Mouse (Mus musculus): ENCODE measurements around the gene Bbof1. TPM values are rescaled to one million over a fixed set of nuclear protein-coding genes. Genes with fewer than 3 reads are reported as not detected.

Bbof1 gene
- polyA plus RNA-seq, 1 experiment from 2014 or later = 3.0 TPM

- under 1% methylated on average over 49 of the region's 49 CpGs for WGBS
- Histone ChIP-seq H3K4me1 (peaks cover 12% of the 10 kb centered on the region), H3K27ac (no peak within 1 kb of the TSS; the same call in 1 of the 2 replicates), H3K36me3 (no peaks in the 10 kb centered on the region), H3K9me3 (no peaks in the 10 kb centered on the region), H3K27me3 (replicated peaks) (no peaks in the 10 kb centered on the region), H3K4me2 (replicated peaks) (peak within 1 kb of the TSS; percentile 96), H3K4me3 (peak within 1 kb of the TSS; percentile 66), H3K9ac (peak within 1 kb of the TSS; percentile 71)
- peak; percentile 99 for ATAC-seq (ENCODE audit: low FRiP score, low read depth)
Observed at GRCm38 (mm10) chr12:84450718-84451646, 42.1 kb downstream of the Bbof1 start, which contains the start of the genes Aldh6a1 and Lin52. TSS of gene Aldh6a1 (minus strand) at chr12:84451004. TSS of gene Lin52 (plus strand) at chr12:84451422.

- H3K9me3 ChIP-seq = no peaks in the 10 kb centered on the region
- no peaks in the 10 kb centered on the region for H3K36me3 ChIP-seq
- H3K4me1 ChIP-seq = peaks cover 12% of the 10 kb centered on the region
- no peak overlapping the region for H3K27ac ChIP-seq
- H3K4me3 ChIP-seq = peak overlapping the region; percentile 66
- peak overlapping the region; percentile 96 for H3K4me2 ChIP-seq (replicated peaks)
- H3K9ac ChIP-seq = peak overlapping the region; percentile 71
- ATAC-seq (ENCODE audit: low FRiP score, low read depth) = no peak
- 1% methylated on average over 11 of the region's 11 CpGs for WGBS
- no peaks in the 10 kb centered on the region for H3K27me3 ChIP-seq (replicated peaks)
Observed at GRCm38 (mm10) chr12:84451801-84452200, 42.9 kb downstream of the Bbof1 start.

GRCm38 (mm10) chr12:84456911-84457310, 48.0 kb downstream of the Bbof1 start:
- no peak overlapping the region for H3K4me2 ChIP-seq (replicated peaks)
- peaks cover 27% of the 10 kb centered on the region for H3K36me3 ChIP-seq
- no peaks in the 10 kb centered on the region for H3K9me3 ChIP-seq
- no peak overlapping the region for H3K9ac ChIP-seq
- ATAC-seq (ENCODE audit: low FRiP score, low read depth) = no peak
- no peak overlapping the region for H3K27ac ChIP-seq
- 90% methylated on average over 3 of the region's 3 CpGs for WGBS
- H3K4me3 ChIP-seq = no peak overlapping the region
- peaks cover 3% of the 10 kb centered on the region for H3K4me1 ChIP-seq
- no peaks in the 10 kb centered on the region for H3K27me3 ChIP-seq (replicated peaks)

GRCm38 (mm10) chr12:84459845-84460244, 51.0 kb downstream of the Bbof1 start:
- no peak overlapping the region for H3K27ac ChIP-seq
- H3K9me3 ChIP-seq = no peaks in the 10 kb centered on the region
- no peak overlapping the region for H3K9ac ChIP-seq
- ATAC-seq (ENCODE audit: low FRiP score, low read depth) = no peak
- H3K27me3 ChIP-seq (replicated peaks) = no peaks in the 10 kb centered on the region
- no peak overlapping the region for H3K4me2 ChIP-seq (replicated peaks)
- H3K4me1 ChIP-seq = no peaks in the 10 kb centered on the region
- H3K36me3 ChIP-seq = peaks cover 37% of the 10 kb centered on the region
- H3K4me3 ChIP-seq = no peak overlapping the region
- 59% methylated on average over 1 of the region's 1 CpGs for WGBS

GRCm38 (mm10) chr12:84461416-84461815, 52.5 kb downstream of the Bbof1 start:
- H3K27ac ChIP-seq = no peak overlapping the region
- no peak overlapping the region for H3K4me3 ChIP-seq
- WGBS = 92% methylated on average over 5 of the region's 5 CpGs
- H3K36me3 ChIP-seq = peaks cover 38% of the 10 kb centered on the region
- no peaks in the 10 kb centered on the region for H3K27me3 ChIP-seq (replicated peaks)
- no peak for ATAC-seq (ENCODE audit: low FRiP score, low read depth)
- H3K4me2 ChIP-seq (replicated peaks) = no peak overlapping the region
- no peaks in the 10 kb centered on the region for H3K4me1 ChIP-seq
- H3K9ac ChIP-seq = no peak overlapping the region
- no peaks in the 10 kb centered on the region for H3K9me3 ChIP-seq

GRCm38 (mm10) chr12:84462856-84463255, 54.0 kb downstream of the Bbof1 start:
- 84% methylated on average over 3 of the region's 3 CpGs for WGBS
- Histone ChIP-seq H3K4me1 (no peaks in the 10 kb centered on the region), H3K27me3 (replicated peaks) (no peaks in the 10 kb centered on the region), H3K4me2 (replicated peaks) (no peak overlapping the region), H3K9me3 (no peaks in the 10 kb centered on the region), H3K9ac (no peak overlapping the region), H3K36me3 (peaks cover 34% of the 10 kb centered on the region), H3K27ac (no peak overlapping the region), H3K4me3 (no peak overlapping the region)
- no peak for ATAC-seq (ENCODE audit: low FRiP score, low read depth)

GRCm38 (mm10) chr12:84468701-84469100, 59.8 kb downstream of the Bbof1 start:
- Histone ChIP-seq H3K4me3 (no peak overlapping the region), H3K36me3 (peaks cover 7% of the 10 kb centered on the region; the same call in 1 of the 2 replicates), H3K4me2 (replicated peaks) (no peak overlapping the region), H3K27me3 (replicated peaks) (no peaks in the 10 kb centered on the region), H3K27ac (no peak overlapping the region), H3K4me1 (no peaks in the 10 kb centered on the region), H3K9me3 (no peaks in the 10 kb centered on the region), H3K9ac (no peak overlapping the region)
- 4% methylated on average over 1 of the region's 1 CpGs for WGBS
- no peak for ATAC-seq (ENCODE audit: low FRiP score, low read depth)

GRCm38 (mm10) chr12:84478937-84479336, 70.1 kb downstream of the Bbof1 start:
- H3K4me2 ChIP-seq (replicated peaks) = no peak overlapping the region
- no peaks in the 10 kb centered on the region for H3K27me3 ChIP-seq (replicated peaks)
- H3K9me3 ChIP-seq = no peaks in the 10 kb centered on the region
- ATAC-seq (ENCODE audit: low FRiP score, low read depth) = no peak
- H3K36me3 ChIP-seq = 0 out of 2 replicates have a peak, but pooled peaks cover 3% of the 10 kb centered on the region
- no peak overlapping the region for H3K9ac ChIP-seq
- no peaks in the 10 kb centered on the region for H3K4me1 ChIP-seq
- no peak overlapping the region for H3K4me3 ChIP-seq
- 91% methylated on average over 7 of the region's 7 CpGs for WGBS
- H3K27ac ChIP-seq = no peak overlapping the region

GRCm38 (mm10) chr12:84481251-84481650, 72.4 kb downstream of the Bbof1 start:
- WGBS = 62% methylated on average over 2 of the region's 2 CpGs
- Histone ChIP-seq H3K4me1 (no peaks in the 10 kb centered on the region), H3K27me3 (replicated peaks) (peaks cover 3% of the 10 kb centered on the region; the same call in 1 of the 2 replicates)

GRCm38 (mm10) chr12:84482778-84483585, 74.1 kb downstream of the Bbof1 start:
- ATAC-seq (ENCODE audit: low FRiP score, low read depth) = no peak
- no peaks in the 10 kb centered on the region for H3K36me3 ChIP-seq
- WGBS = 83% methylated on average over 14 of the region's 14 CpGs

More at GRCm38 (mm10) chr12:84481251-84481650, 72.4 kb downstream of the Bbof1 start:
- Histone ChIP-seq H3K4me2 (replicated peaks) (no peak overlapping the region), H3K9ac (no peak overlapping the region), H3K4me3 (no peak overlapping the region), H3K36me3 (no peaks in the 10 kb centered on the region), H3K9me3 (no peaks in the 10 kb centered on the region), H3K27ac (no peak overlapping the region)
- ATAC-seq (ENCODE audit: low FRiP score, low read depth) = no peak

GRCm38 (mm10) chr12:84487324-84488056, 78.6 kb downstream of the Bbof1 start:
- no peaks in the 10 kb centered on the region for H3K36me3 ChIP-seq
- peaks cover 10% of the 10 kb centered on the region; the same call in 1 of the 2 replicates for H3K4me1 ChIP-seq
- peaks cover 8% of the 10 kb centered on the region for H3K27me3 ChIP-seq (replicated peaks)
- no peak overlapping the region for H3K9ac ChIP-seq
- peak; percentile 82 for ATAC-seq (ENCODE audit: low FRiP score, low read depth)
- WGBS = 18% methylated on average over 8 of the region's 8 CpGs
- H3K9me3 ChIP-seq = no peaks in the 10 kb centered on the region
- peak overlapping the region; percentile 14; the same call in 1 of the 2 replicates for H3K4me2 ChIP-seq (replicated peaks)
- no peak overlapping the region for H3K4me3 ChIP-seq
- no peak overlapping the region for H3K27ac ChIP-seq

More at GRCm38 (mm10) chr12:84482778-84483585, 74.1 kb downstream of the Bbof1 start:
- H3K4me3 ChIP-seq = no peak overlapping the region
- H3K9me3 ChIP-seq = no peaks in the 10 kb centered on the region
- H3K27ac ChIP-seq = no peak overlapping the region
- no peak overlapping the region for H3K4me2 ChIP-seq (replicated peaks)
- H3K27me3 ChIP-seq (replicated peaks) = peaks cover 3% of the 10 kb centered on the region; the same call in 1 of the 2 replicates
- no peak overlapping the region for H3K9ac ChIP-seq
- H3K4me1 ChIP-seq = peaks cover 9% of the 10 kb centered on the region; the same call in 1 of the 2 replicates

All from neural tube, embryonic 12.5 days (tissue).